Mouse (Mus musculus) forebrain, embryonic 14.5 days (tissue): ENCODE measurements around the gene Lsamp. TPM values are rescaled to one million over a fixed set of nuclear protein-coding genes. Genes with fewer than 3 reads are reported as not detected.

ENCODE experiments used
- ATAC-seq: fragments of 200-750 bp; cut with Nextera tagmentation; 2 replicates; pipeline ENCODE4 v1.8.0; 2017; ENCODE audit warnings: mild to moderate bottlenecking, moderate library complexity
- DNase-seq: peaks from one replicate; pipeline ENCODE4 v3.0.0-alpha.2; 2015; ENCODE audit warnings: low spot score
- H3K27ac ChIP-seq: fragments of 300-500 bp; sonication (generic); 2 replicates; pipeline ENCODE4 v1.5.1; 2014; ENCODE audit warnings: low read depth, mild to moderate bottlenecking, control low read depth, low read length, moderate library complexity
- H3K27me3 ChIP-seq: fragments of 300-500 bp; sonication (generic); replicated peaks from 2 replicates; pipeline ENCODE4 v1.6.1; 2014; ENCODE audit warnings: low read length, control low read depth, mixed read lengths; ENCODE audit not compliant: control insufficient read depth, insufficient read depth
- H3K36me3 ChIP-seq: fragments of 300-500 bp; sonication (generic); 2 replicates; pipeline ENCODE4 v1.6.1; 2014; ENCODE audit warnings: low read length, control low read depth; ENCODE audit not compliant: control insufficient read depth, insufficient read depth
- H3K4me1 ChIP-seq: fragments of 300-500 bp; sonication (generic); 2 replicates; pipeline ENCODE4 v1.6.1; 2014; ENCODE audit warnings: antibody characterized with exemption, low read length, control low read depth; ENCODE audit not compliant: control insufficient read depth, insufficient read depth
- H3K4me2 ChIP-seq: fragments of 300-500 bp; sonication (generic); 2 replicates; pipeline ENCODE4 v1.6.1; 2014; ENCODE audit warnings: mild to moderate bottlenecking, control low read depth, low read length
- H3K4me3 ChIP-seq: fragments of 300-500 bp; sonication (generic); 2 replicates; pipeline ENCODE4 v1.5.1; 2014; ENCODE audit warnings: low read depth, low read length, control low read depth
- H3K9ac ChIP-seq: fragments of 300-500 bp; sonication (generic); 2 replicates; pipeline ENCODE4 v1.6.1; 2014; ENCODE audit warnings: mild to moderate bottlenecking, low read length, control low read depth, moderate library complexity
- H3K9me3 ChIP-seq: fragments of 300-500 bp; sonication (generic); replicated peaks from 2 replicates; pipeline ENCODE4 v1.6.1; 2016; ENCODE audit warnings: low read length, control low read depth, mixed read lengths; ENCODE audit not compliant: control insufficient read depth
- WGBS: fragments of 180-500 bp; shearing (Covaris S2); extraction: QIAGEN DNeasy Blood & Tissue Kit; methylation state at CpG from one replicate; pipeline ENCODE4 v1.1.7; 2014; 5-methylcytosine and 5-hydroxymethylcytosine counted together
- polyA plus RNA-seq: library from polyadenylated mRNA; unstranded; fragments of >200 nt; fragmentation: Nextera tagmentation; extraction: Ambion mirVana; gene quantifications from 2 replicates; pipeline ENCODE4 v1.2.1, GENCODE M21; 2014

The Lsamp gene
- polyA plus RNA-seq, 1 experiment from 2014 or later: 19.0 TPM

- ATAC-seq: no peak
- no peak for DNase-seq
- WGBS: 80% methylated on average over 3 of the region's 3 CpGs
- H3K27ac ChIP-seq: no peak overlapping the region
- no peaks in the 10 kb centered on the region for H3K9me3 ChIP-seq
- H3K4me3 ChIP-seq: no peak overlapping the region
- no peak overlapping the region for H3K4me2 ChIP-seq
- H3K4me1 ChIP-seq: no peaks in the 10 kb centered on the region
- no peak overlapping the region for H3K9ac ChIP-seq
- no peaks in the 10 kb centered on the region for H3K36me3 ChIP-seq
- no peaks in the 10 kb centered on the region for H3K27me3 ChIP-seq
Observed at GRCm38 (mm10) chr16:41102805-41103204, 1118.6 kb downstream of the Lsamp start.

- H3K4me1 ChIP-seq: peaks cover 2% of the 10 kb centered on the region; the same call in 1 of the 2 replicates
Observed at GRCm38 (mm10) chr16:41124361-41124760, 1140.2 kb downstream of the Lsamp start.

GRCm38 (mm10) chr16:41125051-41125450 is 1140.9 kb downstream of the Lsamp start:
- Histone ChIP-seq H3K27ac (no peak overlapping the region), H3K27me3 (no peaks in the 10 kb centered on the region), H3K9me3 (no peaks in the 10 kb centered on the region), H3K36me3 (no peaks in the 10 kb centered on the region), H3K4me2 (no peak overlapping the region), H3K4me1 (peaks cover 2% of the 10 kb centered on the region; the same call in 1 of the 2 replicates), H3K4me3 (no peak overlapping the region), H3K9ac (no peak overlapping the region)
- ATAC-seq (no peak), DNase-seq (peak; percentile 35)
- 85% methylated on average over 2 of the region's 2 CpGs for WGBS

More at GRCm38 (mm10) chr16:41124361-41124760, 1140.2 kb downstream of the Lsamp start:
- Histone ChIP-seq H3K9ac (no peak overlapping the region), H3K4me3 (no peak overlapping the region), H3K9me3 (no peaks in the 10 kb centered on the region), H3K27me3 (no peaks in the 10 kb centered on the region), H3K27ac (no peak overlapping the region), H3K4me2 (no peak overlapping the region), H3K36me3 (no peaks in the 10 kb centered on the region)
- no peak for ATAC-seq
- WGBS: 32% methylated on average over 2 of the region's 2 CpGs
- no peak for DNase-seq

- WGBS: 76% methylated on average over 4 of the region's 4 CpGs
- Histone ChIP-seq H3K4me2 (no peak overlapping the region), H3K27ac (no peak overlapping the region), H3K4me1 (no peaks in the 10 kb centered on the region), H3K4me3 (no peak overlapping the region), H3K36me3 (no peaks in the 10 kb centered on the region), H3K9ac (no peak overlapping the region), H3K9me3 (no peaks in the 10 kb centered on the region), H3K27me3 (no peaks in the 10 kb centered on the region)
- ATAC-seq (peak; percentile 65; the same call in 1 of the 2 replicates), DNase-seq (peak; percentile 57)
Observed at GRCm38 (mm10) chr16:41131053-41131452, 1146.9 kb downstream of the Lsamp start.

- Histone ChIP-seq H3K9me3 (no peaks in the 10 kb centered on the region), H3K36me3 (no peaks in the 10 kb centered on the region), H3K4me1 (no peaks in the 10 kb centered on the region), H3K9ac (no peak overlapping the region), H3K4me3 (no peak overlapping the region), H3K27me3 (no peaks in the 10 kb centered on the region), H3K27ac (no peak overlapping the region), H3K4me2 (no peak overlapping the region)
- DNase-seq (peak; percentile 31), ATAC-seq (peak; percentile 50; the same call in 1 of the 2 replicates)
- 73% methylated on average over 1 of the region's 1 CpGs for WGBS
Observed at GRCm38 (mm10) chr16:41172839-41173238, 1188.7 kb downstream of the Lsamp start.

- Histone ChIP-seq H3K4me2 (no peak overlapping the region), H3K27ac (no peak overlapping the region), H3K9ac (no peak overlapping the region), H3K36me3 (no peaks in the 10 kb centered on the region), H3K4me3 (no peak overlapping the region), H3K27me3 (no peaks in the 10 kb centered on the region), H3K4me1 (peaks cover 6% of the 10 kb centered on the region; the same call in 1 of the 2 replicates), H3K9me3 (no peaks in the 10 kb centered on the region)
- DNase-seq (peak; percentile 57), ATAC-seq (peak; percentile 80)
- WGBS: 27% methylated on average over 3 of the region's 3 CpGs
Observed at GRCm38 (mm10) chr16:41179557-41179956, 1195.4 kb downstream of the Lsamp start.

GRCm38 (mm10) chr16:41180867-41181266 is 1196.7 kb downstream of the Lsamp start:
- Histone ChIP-seq H3K9ac (no peak overlapping the region), H3K4me3 (no peak overlapping the region), H3K27ac (no peak overlapping the region), H3K27me3 (no peaks in the 10 kb centered on the region), H3K36me3 (no peaks in the 10 kb centered on the region), H3K4me1 (peaks cover 6% of the 10 kb centered on the region; the same call in 1 of the 2 replicates), H3K9me3 (no peaks in the 10 kb centered on the region), H3K4me2 (no peak overlapping the region)
- WGBS: 22% methylated on average over 3 of the region's 3 CpGs
- DNase-seq: peak; percentile 23
- no peak for ATAC-seq

GRCm38 (mm10) chr16:41210055-41210454 is 1225.9 kb downstream of the Lsamp start:
- Histone ChIP-seq H3K36me3 (no peaks in the 10 kb centered on the region), H3K27me3 (no peaks in the 10 kb centered on the region), H3K9me3 (no peaks in the 10 kb centered on the region), H3K4me1 (no peaks in the 10 kb centered on the region), H3K27ac (no peak overlapping the region), H3K4me2 (no peak overlapping the region), H3K9ac (no peak overlapping the region), H3K4me3 (no peak overlapping the region)
- DNase-seq (no peak), ATAC-seq (no peak)
- 97% methylated on average over 5 of the region's 5 CpGs for WGBS

- no peaks in the 10 kb centered on the region for H3K27me3 ChIP-seq
- ATAC-seq (no peak), DNase-seq (peak; percentile 14)
- H3K4me2 ChIP-seq: no peak overlapping the region
- H3K9me3 ChIP-seq: no peaks in the 10 kb centered on the region
- no peaks in the 10 kb centered on the region for H3K36me3 ChIP-seq
- no peak overlapping the region for H3K27ac ChIP-seq
- H3K4me1 ChIP-seq: no peaks in the 10 kb centered on the region
- no peak overlapping the region for H3K9ac ChIP-seq
- no peak overlapping the region for H3K4me3 ChIP-seq
Observed at GRCm38 (mm10) chr16:41235829-41236228, 1251.7 kb downstream of the Lsamp start.
